In genomic region chr5:148546970-148547369, GRCm38 (mm10) we compare ENCODE assay signal across 27 mouse cellular contexts. TPM values are rescaled to one million over a fixed set of nuclear protein-coding genes. Genes with fewer than 3 reads are reported as not detected.
DNase-seq lines count a peak whose midpoint lies in the region; ATAC-seq and TF ChIP-seq lines count a peak whose summit lies in the region.
"Had no signal": no experiment of that assay in that cellular context is flagged by ENCODE, and none has a peak within 500 bp of the region (broad histone marks: within the 10 kb centered on the region; RNA-seq: fewer than 3 reads in every experiment).

No protein-coding gene starts in this region.

- no peak overlapping the region for H3K4me3 ChIP-seq in embryonic facial prominence, embryonic 13.5 days
- H3K4me3 ChIP-seq in embryonic facial prominence, embryonic 10.5 days, result no peak overlapping the region
- H3K4me3 ChIP-seq in kidney, embryonic 15.5 days (replicated peaks), result no peak overlapping the region
- peak overlapping the region; percentile 27; the same call in 1 of the 2 replicates for H3K4me3 ChIP-seq in E14TG2a.4 (replicated peaks; ENCODE audit: low read length)
- no peak overlapping the region for H3K4me3 ChIP-seq in brown adipose tissue, adult 24 weeks (ENCODE audit: insufficient read depth, low read depth, low read length)
- no peak overlapping the region for H3K4me3 ChIP-seq in hindbrain, embryonic 16.5 days (ENCODE audit: low read length)
- H3K4me3 ChIP-seq: forebrain, embryonic 10.5 days; hindbrain, embryonic 12.5 days; left cerebral cortex, adult 2 months; limb, embryonic 13.5 days had no signal

- TF ChIP-seq CTCF in E14TG2a.4 (conservative IDR thresholded peaks at IDR 0.05; ENCODE audit: low read length), result no peak

- WGBS in embryonic facial prominence, embryonic 13.5 days, result 29% methylated on average over 2 of the region's 2 CpGs
- 74% methylated on average over 2 of the region's 2 CpGs for WGBS in embryonic facial prominence, embryonic 10.5 days
- 56% methylated on average over 2 of the region's 2 CpGs for WGBS in kidney, embryonic 15.5 days
- 29% methylated on average over 2 of the region's 2 CpGs for WGBS in hindbrain, embryonic 16.5 days

- H3K27me3 ChIP-seq in embryonic facial prominence, embryonic 13.5 days, result no peaks in the 10 kb centered on the region
- H3K27me3 ChIP-seq in embryonic facial prominence, embryonic 10.5 days (replicated peaks; ENCODE audit: low read depth, poor library complexity, severe bottlenecking), result no peaks in the 10 kb centered on the region
- no peaks in the 10 kb centered on the region for H3K27me3 ChIP-seq in kidney, embryonic 15.5 days
- no peaks in the 10 kb centered on the region for H3K27me3 ChIP-seq in E14TG2a.4 (ENCODE audit: insufficient read depth, low read length)
- no peaks in the 10 kb centered on the region for H3K27me3 ChIP-seq in hindbrain, embryonic 16.5 days (replicated peaks; ENCODE audit: control insufficient read depth, insufficient read depth, low read length)
- H3K27me3 ChIP-seq: CH12.LX; hindbrain, embryonic 12.5 days; limb, embryonic 13.5 days had no signal

- no peak overlapping the region for H3K9ac ChIP-seq in embryonic facial prominence, embryonic 13.5 days
- no peak overlapping the region for H3K9ac ChIP-seq in kidney, embryonic 15.5 days
- no peak overlapping the region for H3K9ac ChIP-seq in hindbrain, embryonic 16.5 days (ENCODE audit: low read depth, low read length)
- H3K9ac ChIP-seq: forebrain, postnatal 0 days; hindbrain, embryonic 12.5 days had no signal

- DNase-seq in embryonic facial prominence, embryonic 10.5 days (ENCODE audit: low spot score), result no peak
- DNase-seq in kidney, postnatal 4 days, result no peak
- DNase-seq in layer of hippocampus, postnatal 10 days (ENCODE audit: low spot score in 2 of 2), result no peak
- DNase-seq: adrenal gland, postnatal 25 days; cerebellum, adult 2 months; cerebellum, postnatal 14 days; forebrain, postnatal 0 days; gastrocnemius, postnatal 14 days; heart, postnatal 36 days; kidney, postnatal 14 days; lung, adult 18-20 months; lung, postnatal 10 days; midbrain, embryonic 14.5 days; right cerebral cortex, postnatal 14 days had no signal

- H3K4me1 ChIP-seq in embryonic facial prominence, embryonic 13.5 days, result peaks cover 36% of the 10 kb centered on the region
- H3K4me1 ChIP-seq in embryonic facial prominence, embryonic 10.5 days, result peaks cover 50% of the 10 kb centered on the region
- H3K4me1 ChIP-seq in kidney, embryonic 15.5 days, result peaks cover 48% of the 10 kb centered on the region
- peaks cover 76% of the 10 kb centered on the region for H3K4me1 ChIP-seq in E14TG2a.4 (replicated peaks; ENCODE audit: low read depth, low read length)
- H3K4me1 ChIP-seq in brown adipose tissue, adult 24 weeks (ENCODE audit: control insufficient read depth, insufficient read depth, insufficient read length, low read length), result peaks cover 32% of the 10 kb centered on the region
- H3K4me1 ChIP-seq in hindbrain, embryonic 16.5 days (ENCODE audit: control insufficient read depth, insufficient read depth, low read depth, low read length), result peaks cover 26% of the 10 kb centered on the region

- no peaks in the 10 kb centered on the region for H3K9me3 ChIP-seq in embryonic facial prominence, embryonic 13.5 days
- H3K9me3 ChIP-seq in embryonic facial prominence, embryonic 10.5 days, result no peaks in the 10 kb centered on the region
- H3K9me3 ChIP-seq in kidney, embryonic 15.5 days (replicated peaks), result no peaks in the 10 kb centered on the region
- no peaks in the 10 kb centered on the region for H3K9me3 ChIP-seq in E14TG2a.4 (ENCODE audit: low read length)
- H3K9me3 ChIP-seq in hindbrain, embryonic 16.5 days (ENCODE audit: control insufficient read depth, low read length), result no peaks in the 10 kb centered on the region
- H3K9me3 ChIP-seq: forebrain, embryonic 10.5 days; G1E; hindbrain, embryonic 12.5 days; limb, embryonic 13.5 days had no signal

- H3K4me2 ChIP-seq in embryonic facial prominence, embryonic 13.5 days, result no peak overlapping the region
- H3K4me2 ChIP-seq in kidney, embryonic 15.5 days, result no peak overlapping the region
- H3K4me2 ChIP-seq in hindbrain, embryonic 16.5 days (ENCODE audit: low read length), result no peak overlapping the region
- H3K4me2 ChIP-seq: hindbrain, embryonic 12.5 days; liver, embryonic 11.5 days had no signal

- no peaks in the 10 kb centered on the region for H3K36me3 ChIP-seq in embryonic facial prominence, embryonic 13.5 days
- no peaks in the 10 kb centered on the region for H3K36me3 ChIP-seq in embryonic facial prominence, embryonic 10.5 days (replicated peaks)
- H3K36me3 ChIP-seq in kidney, embryonic 15.5 days, result no peaks in the 10 kb centered on the region
- peaks cover 9% of the 10 kb centered on the region; the same call in 1 of the 2 replicates for H3K36me3 ChIP-seq in E14TG2a.4 (ENCODE audit: insufficient read depth, low read length)
- no peaks in the 10 kb centered on the region for H3K36me3 ChIP-seq in hindbrain, embryonic 16.5 days (ENCODE audit: control insufficient read depth, insufficient read depth, low read length)
- H3K36me3 ChIP-seq: forebrain, embryonic 10.5 days; hindbrain, embryonic 12.5 days; limb, embryonic 13.5 days had no signal

- ATAC-seq in embryonic facial prominence, embryonic 13.5 days (ENCODE audit: insufficient number of reproducible peaks, insufficient read depth, low FRiP score, low TSS enrichment, low read depth), result no peak
- no peak for ATAC-seq in kidney, embryonic 15.5 days (replicated peaks; ENCODE audit: low FRiP score)
- no peak for ATAC-seq in hindbrain, embryonic 16.5 days
- ATAC-seq: forebrain, postnatal 0 days; intestine, embryonic 16.5 days had no signal

- peak overlapping the region; percentile 68 for H3K27ac ChIP-seq in embryonic facial prominence, embryonic 13.5 days
- no peak overlapping the region for H3K27ac ChIP-seq in embryonic facial prominence, embryonic 10.5 days (replicated peaks)
- peak overlapping the region; percentile 48; the same call in 1 of the 2 replicates for H3K27ac ChIP-seq in kidney, embryonic 15.5 days
- H3K27ac ChIP-seq in brown adipose tissue, adult 24 weeks (replicated peaks; ENCODE audit: low read depth, low read length), result peak overlapping the region; percentile 38; the same call in 1 of the 2 replicates
- H3K27ac ChIP-seq in hindbrain, embryonic 16.5 days (ENCODE audit: low read depth, low read length), result no peak overlapping the region
- H3K27ac ChIP-seq: forebrain, embryonic 10.5 days; hindbrain, embryonic 12.5 days; left cerebral cortex, adult 2 months; limb, embryonic 13.5 days had no signal

RNA-seq across cellular contexts. Expression of gene Ubl3, which starts 5.6 kb away (rescaled TPM):
- 68.2 and 73.0 TPM in 2 replicates for polyA plus RNA-seq in embryonic facial prominence, embryonic 13.5 days (2015; fragmentation: Nextera tagmentation; extraction: Ambion mirVana)
- 55.4 and 56.3 TPM in 2 replicates for polyA plus RNA-seq in embryonic facial prominence, embryonic 10.5 days (2016; fragmentation: Nextera tagmentation; extraction: Ambion mirVana)
- 68.8 and 76.0 TPM in 2 replicates for polyA plus RNA-seq in kidney, embryonic 15.5 days (2015; fragmentation: Nextera tagmentation; extraction: Ambion mirVana)
- 101 and 104 TPM in 2 replicates for polyA plus RNA-seq in brown adipose tissue, adult 24 weeks (2012; ENCODE audit: insufficient read depth, insufficient read length, missing spikeins)
- 100 to 1,000 TPM; 126 to 140 TPM for total RNA-seq in layer of hippocampus, postnatal 10 days (2021)
- 70.7 and 90.1 TPM in 2 replicates for polyA plus RNA-seq in hindbrain, embryonic 16.5 days (2015; fragmentation: Nextera tagmentation; extraction: Ambion mirVana)

Comparison
In these comparisons a context has a peak if more than half of its experiments do, and no peak if none do; other contexts are left out.
1. H3K27ac ChIP-seq: peak in embryonic facial prominence, embryonic 13.5 days (single experiment), kidney, embryonic 15.5 days (single experiment) and brown adipose tissue, adult 24 weeks (single experiment); none in embryonic facial prominence, embryonic 10.5 days (single experiment) and hindbrain, embryonic 16.5 days (single experiment).